Mouse (Mus musculus) CH12.LX (cell line): ENCODE results near the gene Frmd3. TPM values are rescaled to one million over a fixed set of nuclear protein-coding genes. Genes with fewer than 3 reads are reported as not detected.

ENCODE experiments used
- DNase-seq: peaks from one replicate; pipeline ENCODE4 v3.0.0-alpha.2; 2013; ENCODE audit errors: extremely low read depth
- H3K27ac ChIP-seq: 2 replicates; pipeline ENCODE4 v1.5.1; 2012; ENCODE audit warnings: low read depth, mild to moderate bottlenecking, control low read depth, moderate library complexity; ENCODE audit not compliant: insufficient read depth
- H3K27me3 ChIP-seq: replicated peaks from 2 replicates; pipeline ENCODE3; 2012; ENCODE audit warnings: inconsistent platforms
- H3K36me3 ChIP-seq, 2 experiments: replicated peaks in 1 of 2; 2 replicates each; pipeline versions ENCODE3 to v1.6.1; 2012; ENCODE audit warnings: inconsistent platforms in 1 of 2, low read length in 1 of 2, mild to moderate bottlenecking in 1 of 2, mixed read lengths in 1 of 2, moderate library complexity in 1 of 2; ENCODE audit not compliant: control insufficient read depth in 1 of 2, insufficient read depth in 1 of 2
- H3K4me1 ChIP-seq, 2 experiments: 2 replicates each; pipeline ENCODE4 v1.6.1; 2012; ENCODE audit warnings: inconsistent platforms in 1 of 2, moderate library complexity in 1 of 2; ENCODE audit not compliant: insufficient read depth in 2 of 2, control insufficient read depth in 1 of 2
- H3K4me2 ChIP-seq: 2 replicates; pipeline ENCODE4 v1.6.1; 2012; ENCODE audit warnings: low read depth, mild to moderate bottlenecking, control low read depth; ENCODE audit not compliant: poor library complexity, insufficient read depth, severe bottlenecking
- H3K4me3 ChIP-seq, 3 experiments: fragments of 150-350 bp in 1 of 3; sonication (generic) in 1 of 3; replicated peaks in 1 of 3; 2 replicates each; pipeline versions ENCODE3 to v1.5.1; 2011 to 2012; ENCODE audit warnings: low read depth in 2 of 3, low read length in 2 of 3, mild to moderate bottlenecking in 2 of 3, moderate library complexity in 2 of 3, control low read depth in 1 of 3, improper control_type of control experiment in 1 of 3, inconsistent platforms in 1 of 3, mixed read lengths in 1 of 3; ENCODE audit not compliant: poor library complexity in 1 of 3
- H3K79me2 ChIP-seq: replicated peaks from 2 replicates; pipeline ENCODE4 v1.6.1; 2012; ENCODE audit warnings: mild to moderate bottlenecking, moderate library complexity; ENCODE audit not compliant: control insufficient read depth, poor library complexity, insufficient read depth, severe bottlenecking; ENCODE audit errors: extremely low read depth
- H3K9ac ChIP-seq: 2 replicates; pipeline ENCODE4 v1.6.1; 2012; ENCODE audit warnings: low read depth, mild to moderate bottlenecking, control low read depth, moderate library complexity; ENCODE audit not compliant: insufficient read depth
- H3K9me3 ChIP-seq: replicated peaks from 2 replicates; pipeline ENCODE3; 2012; ENCODE audit warnings: low read length, inconsistent platforms, mixed read lengths
- CTCF ChIP-seq, 2 experiments: IDR thresholded peaks in 1 of 2; conservative IDR thresholded peaks in 1 of 2; 2 replicates each; pipeline ENCODE4 v1.5.1; 2011 to 2012; ENCODE audit warnings: low read depth in 2 of 2, low read length in 2 of 2, improper control_type of control experiment in 1 of 2, inconsistent platforms in 1 of 2, mild to moderate bottlenecking in 1 of 2, moderate library complexity in 1 of 2
- IRF4 ChIP-seq: IDR thresholded peaks from 2 replicates; pipeline ENCODE4 v1.6.1; 2014; ENCODE audit warnings: low read depth, mild to moderate bottlenecking, inconsistent platforms, low read length, improper control_type of control experiment
- JUND ChIP-seq: conservative IDR thresholded peaks from 2 replicates; pipeline ENCODE4 v1.6.1; 2011; ENCODE audit warnings: low read depth, low read length, improper control_type of control experiment
- KAT2A ChIP-seq: IDR thresholded peaks from 2 replicates; pipeline ENCODE4 v1.6.1; 2012; ENCODE audit warnings: low read length, improper control_type of control experiment, inconsistent platforms; ENCODE audit not compliant: insufficient replicate concordance
- MEF2A ChIP-seq: IDR thresholded peaks from 2 replicates; pipeline ENCODE4 v1.6.1; 2014; ENCODE audit warnings: low read depth, mild to moderate bottlenecking, inconsistent platforms, low read length, improper control_type of control experiment, borderline replicate concordance
- MXI1 ChIP-seq: IDR thresholded peaks from 2 replicates; pipeline ENCODE4 v1.6.1; 2011; ENCODE audit warnings: mild to moderate bottlenecking, low read depth, low read length, improper control_type of control experiment
- PAX5 ChIP-seq: IDR thresholded peaks from 2 replicates; pipeline ENCODE4 v1.6.1; 2012; ENCODE audit warnings: low read length, inconsistent platforms, mixed read lengths
- POLR2A ChIP-seq: IDR thresholded peaks from 2 replicates; pipeline ENCODE4 v1.6.1; 2011; ENCODE audit warnings: low read depth, mild to moderate bottlenecking, improper control_type of control experiment, low read length
- POLR2AphosphoS2 ChIP-seq: IDR thresholded peaks from 2 replicates; pipeline ENCODE4 v1.6.1; 2011; ENCODE audit warnings: low read depth, low read length, improper control_type of control experiment
- RAD21 ChIP-seq: IDR thresholded peaks from 2 replicates; pipeline ENCODE4 v1.6.1; 2011; ENCODE audit warnings: low read depth, mild to moderate bottlenecking, low read length, improper control_type of control experiment, moderate library complexity
- RCOR1 ChIP-seq: conservative IDR thresholded peaks from 2 replicates; pipeline ENCODE4 v1.6.1; 2012; ENCODE audit warnings: low read depth, mild to moderate bottlenecking, inconsistent platforms, low read length, improper control_type of control experiment
- SMC3 ChIP-seq: IDR thresholded peaks from 2 replicates; pipeline ENCODE4 v1.6.1; 2011; ENCODE audit warnings: low read depth, low read length, improper control_type of control experiment
- TCF12 ChIP-seq: IDR thresholded peaks from 2 replicates; pipeline ENCODE4 v1.6.1; 2014; ENCODE audit warnings: low read depth, mild to moderate bottlenecking, inconsistent platforms, low read length, improper control_type of control experiment
- USF2 ChIP-seq: conservative IDR thresholded peaks from 2 replicates; pipeline ENCODE4 v1.6.1; 2011; ENCODE audit warnings: low read depth, low read length, improper control_type of control experiment
- ZC3H11A ChIP-seq: IDR thresholded peaks from 2 replicates; pipeline ENCODE4 v1.6.1; 2012; ENCODE audit warnings: low read depth, mild to moderate bottlenecking, inconsistent platforms, low read length, improper control_type of control experiment
- ZNF384 ChIP-seq: IDR thresholded peaks from 2 replicates; pipeline ENCODE4 v1.6.1; 2012; ENCODE audit warnings: low read depth, low read length, improper control_type of control experiment, inconsistent platforms
- dilution Hi-C: fragments of 300-500 bp; cut with MboI; formaldehyde crosslinking; loops from 2 replicates; pipeline ENCODE4 v1.14.3; 2020; ENCODE audit warnings: low sequenced_read_pairs; ENCODE audit not compliant: extremely low pct_unique_long_range_greater_than_20kb, extremely low pct_ligation_motif_present
- in situ Hi-C: fragments of 300-500 bp; cut with MboI; formaldehyde crosslinking; loops from 3 replicates; pipeline ENCODE4 v1.14.3; 2019; ENCODE audit warnings: low sequenced_read_pairs, low pct_ligation_motif_present, low pct_unique_long_range_greater_than_20kb, mixed read lengths
- polyA plus RNA-seq: library from polyadenylated mRNA; unstranded; fragments of >175 nt; gene quantifications from 2 replicates; pipeline ENCODE4 v1.2.1, GENCODE M21; 2012; ENCODE audit warnings: low read depth; ENCODE audit not compliant: insufficient read length
- total RNA-seq, 2 experiments: library from RNA; depleted of rRNA; stranded (reverse); fragments of 300-350 nt in 1 of 2; fragments of >200 nt in 1 of 2; gene quantifications; 2 replicates each; pipeline ENCODE4 v1.2.3; 2012 to 2014

Gene Frmd3
- total and polyA plus RNA-seq, 3 experiments = not detected

DNA sequence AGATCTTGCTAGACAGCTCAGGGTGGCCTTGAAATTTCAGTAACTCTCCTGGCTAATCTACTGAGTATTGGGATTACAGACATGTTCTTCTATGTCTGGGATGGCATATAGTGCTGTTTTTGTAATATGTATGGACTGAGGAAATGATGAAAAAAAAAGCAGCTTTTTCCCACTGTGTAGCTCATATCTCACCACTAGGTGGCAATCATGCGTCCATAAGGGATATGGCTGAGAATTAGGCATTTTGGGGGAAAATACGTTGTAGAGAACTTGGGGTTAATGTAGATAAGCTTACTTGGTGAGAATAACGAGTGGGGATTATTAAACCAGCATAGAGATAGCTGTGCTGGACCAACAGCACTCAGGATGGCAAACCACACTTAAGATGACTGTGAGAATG, 209.1 kb downstream of the Frmd3 start:
- H3K9ac ChIP-seq = no peak overlapping the region
- H3K4me1 ChIP-seq = peaks cover 0 to 3% of the 10 kb centered on the region in 2 experiments; a peak in 1 of 4 replicates
- in situ Hi-C loops (no loop called here), dilution Hi-C loops (no loop called here)
- TF ChIP-seq CTCF (conservative IDR thresholded peaks at IDR 0.05 in 1 of 2, IDR thresholded peaks at IDR 0.05 in 1 of 2; ENCODE audit: low read depth in 2 of 2, low read length in 2 of 2) (peak; percentile 57 to 62), RAD21 (peak; percentile 37), ZNF384 (peak; percentile 88), SMC3 (peak; percentile 35), PAX5 (no peak), POLR2AphosphoS2 (no peak), ZC3H11A (no peak)
- no peaks in the 10 kb centered on the region for H3K36me3 ChIP-seq
- no peak overlapping the region for H3K27ac ChIP-seq
- H3K4me3 ChIP-seq = no peak overlapping the region
- DNase-seq = peak; percentile 45
- H3K79me2 ChIP-seq = no peaks in the 10 kb centered on the region
- H3K9me3 ChIP-seq = no peaks in the 10 kb centered on the region
- no peak overlapping the region for H3K4me2 ChIP-seq
- H3K27me3 ChIP-seq = no peaks in the 10 kb centered on the region

- dilution Hi-C loops (no loop called here), in situ Hi-C loops (no loop called here)
- no peaks in the 10 kb centered on the region for H3K79me2 ChIP-seq
- H3K9me3 ChIP-seq = no peaks in the 10 kb centered on the region
- peaks cover 0 to 3% of the 10 kb centered on the region in 2 experiments; a peak in 1 of 4 replicates for H3K4me1 ChIP-seq
- no peaks in the 10 kb centered on the region for H3K36me3 ChIP-seq
- TF ChIP-seq POLR2A (no peak), RCOR1 (no peak), RAD21 (peak; percentile 7), JUND (no peak)
- no peak overlapping the region for H3K27ac ChIP-seq
- no peak for DNase-seq
- no peak overlapping the region for H3K4me3 ChIP-seq
- no peaks in the 10 kb centered on the region for H3K27me3 ChIP-seq
- no peak overlapping the region for H3K9ac ChIP-seq
- H3K4me2 ChIP-seq = no peak overlapping the region
Measured at GRCm38 (mm10) chr4:74224210-74224609, 211.0 kb downstream of the Frmd3 start.

DNA sequence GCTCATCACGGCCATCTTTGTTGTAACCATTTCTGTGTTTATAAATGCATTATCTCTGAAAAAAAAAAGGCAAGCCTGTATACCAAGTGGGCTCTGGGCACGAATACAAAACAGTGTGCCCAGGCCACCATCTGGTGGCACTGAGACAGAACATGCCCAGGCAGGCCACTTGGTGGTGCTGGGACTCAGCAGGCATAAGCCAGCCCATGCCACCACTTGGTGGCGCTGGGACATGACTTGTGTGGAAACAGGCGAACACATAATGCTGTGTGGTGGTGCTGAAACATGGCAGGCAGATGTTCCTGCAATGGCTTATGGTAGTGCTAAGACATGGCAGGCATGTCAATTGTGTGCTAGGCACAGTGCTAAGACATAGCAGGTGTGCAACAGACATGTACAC, 217.8 kb downstream of the Frmd3 start:
- H3K4me3 ChIP-seq = no peak overlapping the region
- no peaks in the 10 kb centered on the region for H3K79me2 ChIP-seq
- peak; percentile 13; the same call in 1 of the 2 replicates for TF ChIP-seq RAD21
- no peak for TF ChIP-seq SMC3
- TF ChIP-seq USF2 = no peak
- TF ChIP-seq IRF4 = no peak
- TF ChIP-seq MXI1 = no peak
- TF ChIP-seq KAT2A = no peak
- TF ChIP-seq MEF2A = no peak
- no peak for TF ChIP-seq ZNF384
- no peak for TF ChIP-seq TCF12
- TF ChIP-seq RCOR1 = no peak
- TF ChIP-seq CTCF (conservative IDR thresholded peaks at IDR 0.05 in 1 of 2, IDR thresholded peaks at IDR 0.05 in 1 of 2; ENCODE audit: low read depth in 2 of 2, low read length in 2 of 2) = peak in 1 of 2 experiments; percentile 86; a peak in 2 of 4 replicates
- in situ Hi-C loops (no loop called here), dilution Hi-C loops (no loop called here)
- no peak overlapping the region for H3K9ac ChIP-seq
- H3K36me3 ChIP-seq = no peaks in the 10 kb centered on the region
- no peaks in the 10 kb centered on the region for H3K9me3 ChIP-seq
- peak; percentile 41 for DNase-seq
- H3K27ac ChIP-seq = no peak overlapping the region
- no peaks in the 10 kb centered on the region for H3K27me3 ChIP-seq
- H3K4me1 ChIP-seq = peaks cover 4 to 5% of the 10 kb centered on the region in 2 experiments; a peak in 3 of 4 replicates
- no peak overlapping the region for H3K4me2 ChIP-seq
